Mouse (Mus musculus): ENCODE data around the gene Ifitm6. TPM values are rescaled to one million over a fixed set of nuclear protein-coding genes. Genes with fewer than 3 reads are reported as not detected.
"Not testable (repeated sequence)": the region's sequence is repeated elsewhere in the genome, so short reads cannot be mapped to it uniquely, and the experiment has no call there.

The Ifitm6 gene
- total RNA-seq (2021): not detected
- long read RNA-seq, experiment 1: 0 reads
- long read RNA-seq, experiment 2: 0 reads

DNA sequence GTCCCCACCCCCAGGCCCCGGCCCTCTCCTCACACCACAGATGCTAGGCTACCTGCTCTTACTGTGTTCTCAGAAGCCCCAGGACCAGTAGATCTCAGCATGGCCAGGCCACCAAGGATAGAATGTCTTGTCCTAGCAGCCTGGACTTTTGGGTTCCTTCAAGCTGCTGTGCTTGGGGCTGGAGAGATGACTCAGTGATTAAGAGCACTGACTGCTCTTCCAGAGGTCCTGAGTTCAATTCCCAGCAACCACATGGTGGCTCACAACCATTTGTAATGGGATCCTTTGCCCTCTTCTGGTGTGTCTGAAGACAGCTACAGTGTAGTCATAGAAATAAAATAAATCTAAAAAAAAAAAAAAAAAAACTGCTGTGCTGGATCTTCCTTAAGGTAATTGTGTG lies at the start of gene Ifitm6:
Ifitm6 (minus strand) TSS at position 101 of the 400 bp plus-strand sequence.
- intact Hi-C loops (cut with DNase I; ENCODE audit: low total_unique reads): not testable (repeated sequence)

DNA sequence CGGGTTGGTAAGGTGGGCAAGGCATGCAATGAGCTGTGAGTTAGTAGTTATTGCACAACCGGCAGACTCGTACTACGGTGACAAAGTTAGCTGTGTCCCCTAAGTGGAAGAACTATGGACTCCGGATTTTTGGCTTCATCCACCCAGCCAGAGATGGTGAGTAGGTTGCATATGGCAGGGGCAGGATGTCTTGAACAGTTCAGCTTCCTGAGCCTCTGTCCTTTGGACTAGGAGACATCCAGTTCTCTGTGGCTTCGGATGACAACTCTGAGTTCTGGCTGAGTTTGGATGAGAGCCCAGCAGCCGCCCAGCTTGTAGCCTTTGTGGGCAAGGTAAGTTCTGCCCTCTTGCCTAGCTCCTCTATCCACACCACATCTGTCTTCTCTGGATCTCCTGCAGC lies 46.9 kb upstream of the Ifitm6 start:
- intact Hi-C loops (cut with DNase I; ENCODE audit: low total_unique reads): no loop called here
- no peak for DNase-seq

More for the DNA sequence above, at the start of gene Ifitm6:
- DNase-seq: not testable (repeated sequence)

DNA sequence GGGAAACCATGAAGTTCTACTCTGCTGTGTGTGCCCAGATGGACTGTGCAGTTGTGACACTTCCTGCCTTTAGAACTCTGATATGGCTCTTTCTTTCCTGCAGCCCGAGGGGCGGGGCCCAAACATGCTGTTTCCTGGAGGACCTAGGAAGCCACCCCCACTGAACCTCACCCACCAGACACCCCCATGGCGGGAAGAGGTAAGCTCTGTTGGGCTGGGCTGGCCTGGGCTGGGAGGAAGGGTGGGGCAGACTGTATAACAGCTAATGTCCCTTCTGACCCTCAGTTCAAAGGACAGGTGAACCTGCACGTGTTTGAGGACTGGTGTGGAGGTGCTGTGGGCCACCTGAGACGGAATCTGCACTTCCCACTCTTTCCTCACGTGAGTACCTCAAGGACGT lies 46.5 kb upstream of the Ifitm6 start:
- DNase-seq: no peak
- intact Hi-C loops (cut with DNase I; ENCODE audit: low total_unique reads): no loop called here

DNA sequence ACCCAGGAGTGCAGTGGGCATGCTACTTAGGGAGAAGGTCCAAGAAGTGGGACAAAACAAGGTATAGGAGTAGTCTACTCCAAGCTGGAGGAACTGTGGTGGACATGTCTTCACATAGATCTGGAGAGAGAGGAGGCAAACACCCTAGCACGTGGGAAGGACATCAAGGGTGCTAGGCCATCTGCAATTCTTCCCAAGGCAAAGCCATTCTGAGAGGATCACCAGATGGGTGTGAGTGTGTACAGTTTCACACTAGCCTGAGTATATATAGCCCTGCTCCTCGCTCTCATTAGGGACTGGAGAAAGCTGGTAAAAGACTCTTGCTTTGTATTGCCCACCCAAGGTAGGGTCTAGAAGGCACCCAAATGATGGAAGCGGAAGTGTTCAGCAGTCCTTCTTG lies 45.6 kb upstream of the Ifitm6 start:
- no peak for DNase-seq
- intact Hi-C loops (cut with DNase I; ENCODE audit: low total_unique reads): no loop called here

DNA sequence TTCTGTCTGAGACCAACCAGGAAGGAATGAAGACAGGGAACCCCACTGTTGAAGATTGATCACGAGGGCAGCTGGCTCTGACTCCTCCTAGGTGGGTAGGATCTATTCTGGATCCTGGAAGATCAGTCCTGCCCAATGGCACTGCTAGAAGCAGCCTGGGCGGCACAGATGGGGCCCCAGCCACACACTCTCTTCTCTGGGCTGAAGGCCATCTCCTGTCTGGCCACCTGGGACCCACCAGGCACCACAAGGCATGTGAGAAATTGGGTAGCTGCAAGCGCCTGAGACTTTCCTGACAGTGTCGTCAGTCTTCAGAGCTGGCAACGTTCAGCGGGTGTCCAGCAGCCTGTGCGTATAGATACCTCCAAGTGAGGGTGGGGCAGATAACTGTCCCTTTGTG lies 44.8 kb upstream of the Ifitm6 start:
- DNase-seq: no peak
- intact Hi-C loops (cut with DNase I; ENCODE audit: low total_unique reads): no loop called here

DNA sequence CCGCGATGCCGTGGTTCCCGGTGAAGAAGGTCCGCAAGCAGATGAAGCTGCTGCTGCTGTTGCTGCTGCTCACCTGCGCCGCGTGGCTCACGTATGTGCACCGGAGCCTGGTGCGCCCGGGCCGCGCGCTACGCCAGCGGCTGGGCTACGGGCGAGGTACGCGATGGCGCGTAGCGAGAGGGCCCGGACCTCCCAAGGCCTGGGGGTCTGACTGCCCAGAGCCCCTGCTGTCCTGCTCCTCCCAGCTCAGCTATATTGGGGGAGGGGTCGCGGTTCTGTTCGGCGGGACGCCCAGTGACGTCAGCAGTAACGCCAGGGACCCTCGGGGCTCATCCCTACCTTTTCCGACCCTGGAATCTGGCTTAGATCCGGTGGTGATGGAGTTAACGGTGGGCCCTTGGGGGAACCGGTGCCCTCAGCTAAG lies 43.6 kb upstream of the Ifitm6 start:
- DNase-seq: no peak
- intact Hi-C loops (cut with DNase I; ENCODE audit: low total_unique reads): no loop called here

DNA sequence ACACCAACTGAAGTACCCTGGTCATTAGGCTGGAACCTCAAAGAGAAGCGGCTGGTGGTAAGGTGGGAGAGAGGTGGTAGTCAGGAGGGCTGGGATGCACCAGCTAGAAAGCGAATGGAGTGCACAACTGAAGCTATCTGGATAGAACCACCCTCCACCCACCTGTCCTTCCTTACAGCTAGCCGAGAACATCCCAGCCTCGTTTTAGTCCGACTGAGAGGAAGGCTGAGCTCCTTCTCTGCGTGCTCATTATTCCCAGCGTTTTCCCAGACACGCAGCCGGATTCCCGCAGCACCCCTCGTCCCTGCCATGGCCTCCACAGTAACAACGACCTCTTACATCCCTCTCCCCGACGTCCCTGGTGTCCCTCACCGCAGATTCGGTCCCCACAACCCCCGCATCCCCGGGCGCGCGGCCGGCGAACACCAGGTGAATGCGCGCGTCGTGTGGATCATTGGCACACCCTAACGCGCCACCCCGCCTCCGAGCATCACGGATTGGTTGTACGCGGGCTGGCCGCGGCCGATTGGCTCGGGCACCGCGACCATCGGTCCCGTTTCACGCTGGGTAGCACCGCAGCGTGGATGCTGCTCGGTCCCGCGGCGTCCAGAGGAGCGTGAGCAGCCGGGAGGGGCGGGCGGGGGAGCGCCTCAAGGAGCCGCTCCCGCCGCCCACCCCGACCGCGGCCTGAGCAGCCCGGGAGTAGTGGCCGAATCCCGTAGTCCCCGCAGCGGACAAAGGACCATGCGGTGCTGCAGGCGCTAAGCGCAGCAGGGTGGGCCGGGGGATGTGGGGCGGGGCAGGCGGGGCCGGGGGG lies 42.9 kb upstream of the Ifitm6 start, which contains the start of gene B4galnt4:
B4galnt4 (plus strand) TSS at position 679 of the 817 bp plus-strand sequence.
- peak; percentile 60 for DNase-seq

DNA sequence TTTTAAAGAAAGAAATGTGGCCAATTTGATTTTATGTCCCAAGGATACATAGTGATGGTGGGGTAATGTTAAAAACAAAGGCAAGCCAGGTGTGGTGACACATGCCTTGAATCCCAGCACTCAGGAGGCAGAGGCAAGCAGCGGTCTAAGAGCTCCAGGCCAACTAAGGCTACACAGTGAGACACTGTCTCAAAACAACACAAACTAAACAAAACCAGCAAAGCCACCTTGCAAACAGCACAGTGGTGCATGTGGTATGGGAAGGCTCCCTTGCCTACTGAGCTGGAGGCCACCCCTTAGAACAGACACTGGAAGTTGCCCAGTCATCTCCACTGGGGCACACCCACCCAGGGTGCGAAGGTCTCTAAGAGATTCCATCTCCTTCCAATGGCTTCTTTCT lies 42.2 kb upstream of the Ifitm6 start:
- intact Hi-C loops (cut with DNase I; ENCODE audit: low total_unique reads): no loop called here
- DNase-seq: no peak

More for the DNA sequence above, 42.9 kb upstream of the Ifitm6 start, which contains the start of gene B4galnt4:
- intact Hi-C loops (cut with DNase I; ENCODE audit: low total_unique reads): no loop called here

DNA sequence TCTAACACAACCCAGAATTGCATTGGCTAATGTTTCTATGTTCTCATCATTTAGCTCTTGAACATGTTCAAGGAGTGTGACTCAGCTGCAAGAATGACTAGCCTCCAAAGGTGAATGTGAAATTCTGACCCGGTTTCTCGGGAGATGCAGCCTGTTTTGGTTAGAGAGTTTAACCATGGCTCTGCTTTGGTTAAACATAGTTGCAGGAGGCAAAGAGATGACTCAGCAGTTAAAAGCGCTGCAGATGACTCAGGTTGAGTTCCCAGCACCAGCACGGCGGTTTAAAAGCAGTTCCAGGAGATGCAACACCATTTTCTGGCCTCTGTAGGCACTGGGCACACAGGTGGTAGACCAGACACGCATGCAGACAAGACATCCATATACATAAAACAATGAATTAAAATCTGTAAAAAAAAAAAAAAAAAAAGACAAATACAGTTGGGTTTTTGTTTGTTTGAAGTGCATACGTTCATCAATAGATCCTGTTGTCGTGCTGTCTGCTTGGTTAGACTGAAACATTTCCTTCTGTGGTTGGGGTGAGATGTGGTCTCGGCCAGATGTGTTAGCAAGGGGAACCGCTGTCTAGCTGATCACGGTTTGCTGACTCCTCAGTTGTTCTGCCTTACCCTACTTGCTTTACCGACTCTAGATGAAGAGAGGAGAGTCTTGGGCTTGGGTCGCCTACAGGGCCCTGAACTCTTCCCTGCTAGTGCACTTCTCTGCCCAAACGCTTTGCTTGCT lies 41.0 kb upstream of the Ifitm6 start:
- intact Hi-C loops (cut with DNase I; ENCODE audit: low total_unique reads): no loop called here
- DNase-seq: no peak

DNA sequence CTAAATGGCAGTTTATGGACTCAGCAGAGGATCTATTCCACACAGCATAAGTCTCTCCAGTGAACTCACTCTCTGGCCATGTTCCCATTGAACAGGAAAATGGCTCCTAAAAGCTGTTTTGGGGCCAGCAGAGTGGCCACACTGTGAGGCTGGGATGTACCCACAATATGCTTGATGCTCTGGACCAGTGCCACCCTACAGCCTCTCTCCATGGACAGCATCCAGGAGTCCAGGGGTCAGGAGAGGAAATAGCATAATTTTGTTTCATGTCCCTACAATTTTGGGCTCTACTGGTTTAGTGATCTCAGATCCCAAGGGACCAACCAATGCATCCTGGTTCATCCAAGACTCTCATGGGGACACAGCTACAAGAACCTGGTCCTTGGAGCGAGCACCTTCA lies 39.8 kb upstream of the Ifitm6 start:
- no peak for DNase-seq
- intact Hi-C loops (cut with DNase I; ENCODE audit: low total_unique reads): no loop called here

DNA sequence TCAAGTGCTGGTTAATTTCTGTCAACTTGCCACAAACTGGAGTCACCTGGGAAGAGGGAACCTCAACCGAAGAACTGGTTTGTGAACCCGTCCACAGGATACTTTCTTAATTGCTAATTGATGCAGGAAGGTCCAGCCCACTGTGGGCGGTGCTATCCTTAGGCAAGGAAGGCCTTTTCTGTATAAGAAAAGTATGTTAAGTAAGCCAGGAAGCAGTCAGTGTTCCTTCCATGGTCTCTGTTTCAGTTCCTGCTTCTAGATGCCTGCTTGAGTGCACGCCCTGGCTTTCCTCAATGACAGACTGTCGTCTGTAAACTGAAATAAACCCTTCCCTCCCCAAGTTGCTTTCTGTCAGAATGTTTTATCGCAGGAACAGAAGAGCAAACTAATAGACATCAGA lies 39.3 kb upstream of the Ifitm6 start:
- intact Hi-C loops (cut with DNase I; ENCODE audit: low total_unique reads): no loop called here
- DNase-seq: no peak

DNA sequence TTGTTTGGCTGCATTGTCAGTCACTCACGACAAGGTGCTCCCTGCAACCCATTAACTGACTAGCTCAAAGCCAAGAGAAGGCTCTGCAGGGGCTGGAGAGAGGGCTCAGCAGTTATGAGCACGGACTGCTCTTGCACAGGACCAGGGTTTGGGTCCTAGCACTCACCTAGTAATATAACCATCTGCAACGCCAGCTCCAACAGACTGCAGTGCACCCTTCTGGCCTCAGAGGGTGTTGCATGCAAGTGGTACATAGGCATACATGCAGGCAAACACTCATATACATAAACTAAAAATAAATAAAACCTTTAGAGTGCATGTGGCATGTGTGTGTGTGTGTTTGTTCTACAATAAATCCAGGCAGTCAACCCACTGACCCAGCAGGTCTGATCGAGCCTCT lies 38.1 kb upstream of the Ifitm6 start:
- intact Hi-C loops (cut with DNase I; ENCODE audit: low total_unique reads): no loop called here
- no peak for DNase-seq

DNA sequence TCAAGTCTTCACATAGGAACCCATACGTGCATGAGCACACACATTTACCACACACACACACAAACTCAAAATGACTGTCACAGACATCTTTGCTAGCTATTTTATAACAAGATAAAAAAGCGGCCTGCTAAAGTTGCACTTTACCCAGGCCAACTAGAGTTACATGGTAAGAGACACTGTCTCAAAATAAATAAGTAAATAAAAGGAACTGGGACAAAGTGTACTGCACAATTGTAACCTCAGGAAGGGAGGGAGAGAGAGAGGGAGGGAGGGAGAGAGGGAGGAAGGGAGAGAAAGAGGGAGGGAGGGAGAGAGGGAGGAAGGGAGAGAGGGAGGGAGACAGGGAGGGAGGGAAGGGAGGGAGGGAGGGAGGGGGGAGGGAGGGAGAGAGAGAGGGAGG lies 34.7 kb upstream of the Ifitm6 start:
- intact Hi-C loops (cut with DNase I; ENCODE audit: low total_unique reads): loop anchor here (5.0 kb wide), 1 partner anchor 210 kb away; no protein-coding TSS in a partner anchor
- DNase-seq: no peak

DNA sequence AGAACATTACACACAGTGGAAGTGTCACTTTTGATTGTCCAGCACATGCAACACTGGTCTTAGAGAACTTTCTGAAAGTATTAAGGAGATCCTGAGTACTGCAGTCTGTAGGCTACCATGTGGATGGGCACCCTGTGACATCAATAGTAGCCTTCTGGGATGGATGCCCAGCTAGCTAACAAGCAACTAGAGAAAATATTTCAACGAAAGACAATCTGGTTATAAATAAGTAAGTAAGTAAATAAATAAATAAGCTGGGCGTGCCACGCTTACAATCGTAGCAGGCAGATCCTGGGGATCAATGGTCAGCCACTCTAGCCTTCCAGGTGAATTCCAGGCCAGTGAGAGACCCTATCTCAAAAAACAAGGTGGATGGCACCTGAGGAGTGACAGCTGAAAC lies 34.3 kb upstream of the Ifitm6 start:
- intact Hi-C loops (cut with DNase I; ENCODE audit: low total_unique reads): loop anchor here (5.0 kb wide), 1 partner anchor 210 kb away; no protein-coding TSS in a partner anchor
- no peak for DNase-seq

DNA sequence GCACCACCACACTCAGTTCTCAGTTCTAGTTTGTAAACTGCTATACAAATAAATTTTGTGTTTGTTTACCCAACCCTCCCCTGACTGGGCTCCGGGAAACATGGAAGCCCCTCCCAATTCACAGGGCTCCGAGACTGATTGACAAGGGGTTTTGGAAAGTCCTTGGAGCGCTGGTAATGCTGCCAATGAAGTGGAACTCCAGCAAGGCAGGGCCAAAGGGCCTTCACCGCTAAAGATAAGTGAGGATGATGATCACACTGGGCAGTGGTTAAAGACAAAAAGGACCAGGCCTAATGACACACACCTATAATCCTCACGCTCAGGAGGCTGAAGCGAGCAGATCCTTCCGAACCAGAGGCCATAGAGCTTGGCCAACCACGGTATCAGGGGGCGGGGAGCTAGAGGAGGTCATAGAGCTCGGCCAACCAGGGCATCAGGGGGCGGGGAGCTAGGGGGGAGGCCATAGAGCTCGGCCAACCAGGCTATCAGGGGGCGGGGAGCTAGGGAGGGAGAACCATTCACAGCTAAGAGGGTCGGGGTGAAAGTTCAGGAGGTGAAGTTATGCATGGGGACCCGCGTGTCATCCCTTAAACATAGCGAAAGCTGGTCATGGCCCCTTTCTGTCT lies 33.4 kb upstream of the Ifitm6 start:
- intact Hi-C loops (cut with DNase I; ENCODE audit: low total_unique reads): loop anchor here (5.0 kb wide), 1 partner anchor 209 kb away; no protein-coding TSS in a partner anchor
- DNase-seq: no peak

DNA sequence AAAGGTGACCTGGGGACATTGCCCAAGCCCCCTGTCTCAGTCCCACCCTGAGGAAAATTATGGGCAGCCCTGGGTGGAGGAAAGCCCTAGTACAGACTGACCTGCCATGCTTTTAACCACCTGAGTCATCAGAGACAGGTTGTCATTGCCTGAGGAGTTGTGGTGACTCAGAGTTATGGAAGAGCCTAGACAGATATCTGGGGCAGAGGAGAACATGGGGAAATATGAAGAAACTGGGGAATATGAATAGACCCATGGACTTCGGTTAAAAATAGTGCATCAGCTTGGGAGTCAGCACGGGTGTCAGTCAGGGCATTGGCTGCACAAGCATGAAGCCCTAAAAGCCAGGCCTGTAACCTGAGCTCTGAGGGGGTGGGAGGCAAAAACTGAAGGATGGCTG lies 31.6 kb upstream of the Ifitm6 start:
- DNase-seq: no peak
- intact Hi-C loops (cut with DNase I; ENCODE audit: low total_unique reads): loop anchor here (2.0 to 5.0 kb wide), 3 partner anchors 42 to 139 kb away; no protein-coding TSS in a partner anchor

DNA sequence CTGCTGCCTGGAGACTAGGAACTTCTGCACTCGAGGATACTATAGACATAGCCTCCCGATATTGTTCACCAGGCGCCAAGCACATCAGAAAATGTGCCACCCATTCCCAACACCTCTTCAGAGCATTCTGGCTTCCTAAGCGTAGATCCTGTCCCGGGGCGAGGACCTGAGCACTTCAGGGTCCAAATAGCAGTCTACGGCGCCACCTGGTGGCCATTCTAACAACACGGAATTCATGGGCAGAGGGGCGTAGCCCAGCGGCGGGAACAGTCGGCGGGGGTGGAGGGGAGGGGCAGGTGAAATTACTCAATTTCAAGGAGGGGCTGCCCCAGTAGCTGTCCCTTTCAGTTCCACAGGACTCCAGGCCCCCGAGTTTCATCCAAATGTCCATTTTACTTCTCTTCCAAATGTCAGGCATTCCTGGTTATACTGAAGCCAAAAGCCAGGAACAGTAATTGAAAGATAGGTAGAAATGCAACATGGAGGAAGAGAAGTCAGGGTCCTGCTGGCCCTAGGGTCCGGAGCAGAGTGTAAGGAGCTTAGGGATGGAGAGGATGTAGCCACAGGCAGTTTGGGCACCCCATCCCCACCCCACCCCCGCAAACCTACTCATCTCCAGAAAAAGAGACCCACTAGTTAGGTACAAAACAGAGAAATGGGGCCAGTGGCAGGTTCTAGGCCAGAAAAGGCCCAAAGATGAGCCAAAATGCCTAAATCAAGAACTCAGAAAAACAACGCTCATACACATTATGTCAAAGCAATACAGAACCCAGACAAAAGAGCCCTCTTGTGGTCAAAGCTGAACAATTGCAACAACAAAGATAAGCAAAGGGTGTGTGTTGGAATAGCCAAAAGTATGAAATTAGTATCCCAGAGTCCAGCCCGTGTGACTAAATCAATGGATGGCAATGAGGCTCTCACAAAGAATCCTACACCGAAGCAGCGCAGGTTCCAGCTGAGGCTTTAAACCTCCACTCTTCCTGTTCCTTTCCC lies 30.8 kb upstream of the Ifitm6 start:
- intact Hi-C loops (cut with DNase I; ENCODE audit: low total_unique reads): loop anchor here (2.0 to 5.0 kb wide), 3 partner anchors 41 to 138 kb away; no protein-coding TSS in a partner anchor
- peak; percentile 92 for DNase-seq

DNA sequence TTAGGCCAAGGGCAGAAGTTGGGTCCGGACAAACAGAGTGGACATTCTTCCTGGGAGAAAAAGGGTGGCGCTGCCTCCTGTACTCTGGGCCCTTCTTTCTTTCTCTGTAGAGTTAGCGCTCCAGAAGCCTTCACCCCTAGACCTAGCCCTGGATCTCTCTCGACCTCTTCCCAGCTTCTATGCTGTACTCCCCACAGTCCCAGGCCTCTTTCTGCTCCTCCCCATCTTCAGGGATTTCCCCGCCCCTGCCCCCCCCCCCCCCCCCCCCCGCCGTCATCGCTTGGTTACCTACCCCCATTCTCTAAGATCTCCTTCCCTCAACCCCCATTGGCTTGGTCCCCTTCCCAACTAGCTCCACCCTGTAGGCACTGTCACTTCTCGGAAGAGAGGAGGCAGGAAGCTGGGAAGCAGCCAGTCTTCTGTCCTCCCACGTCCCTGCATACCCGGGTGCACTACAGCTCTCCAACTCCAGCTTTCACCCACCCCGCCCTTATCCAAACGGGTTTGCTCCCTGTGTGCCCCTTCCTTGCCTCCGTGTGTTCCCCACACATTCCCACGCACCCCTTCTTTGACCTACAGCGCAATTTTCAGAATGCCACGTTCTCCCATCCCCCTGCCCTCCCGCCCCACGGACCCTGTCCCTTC lies 30.0 kb upstream of the Ifitm6 start:
- DNase-seq: peak; percentile 87
- intact Hi-C loops (cut with DNase I; ENCODE audit: low total_unique reads): loop anchor here (2.0 to 5.0 kb wide), 3 partner anchors 40 to 137 kb away; no protein-coding TSS in a partner anchor

Measured in gastrocnemius, postnatal 14 days (tissue).